Mouse (Mus musculus) C2C12 (cell line): ENCODE data around the gene Spi1.

ENCODE experiments used
- CEBPB ChIP-seq: IDR thresholded peaks from one replicate; pipeline ENCODE4 v1.6.1; 2011; ENCODE audit warnings: low read depth, mild to moderate bottlenecking, control low read depth, moderate library complexity
- CTCF ChIP-seq: IDR thresholded peaks from one replicate; pipeline ENCODE4 v1.5.1; 2011; ENCODE audit not compliant: control insufficient read depth, insufficient read depth, insufficient read length
- FOSL1 ChIP-seq: IDR thresholded peaks from one replicate; pipeline ENCODE4 v1.8.0; 2011; ENCODE audit warnings: mild to moderate bottlenecking, low read length; ENCODE audit not compliant: poor library complexity, insufficient read depth, severe bottlenecking
- MAX ChIP-seq: IDR thresholded peaks from one replicate; pipeline ENCODE4 v1.6.1; 2011; ENCODE audit warnings: mild to moderate bottlenecking, control low read depth
- MYOD1 ChIP-seq: IDR thresholded peaks from one replicate; pipeline ENCODE4 v1.6.1; 2011; ENCODE audit warnings: low read depth; ENCODE audit not compliant: control insufficient read depth, insufficient read length
- MYOG ChIP-seq: IDR thresholded peaks from one replicate; pipeline ENCODE4 v1.6.1; 2011; ENCODE audit not compliant: control insufficient read depth, insufficient read length; ENCODE audit errors: extremely low read depth
- USF1 ChIP-seq: IDR thresholded peaks from one replicate; pipeline ENCODE4 v1.6.1; 2011; ENCODE audit warnings: low read depth, mild to moderate bottlenecking, control low read depth, moderate library complexity

GRCm38 (mm10) chr2:91060544-91061355, 21.4 kb upstream of the Spi1 start:
- TF ChIP-seq MAX (no peak), CTCF (peak; percentile 48), MYOD1 (peak; percentile 18), MYOG (no peak), FOSL1 (no peak), USF1 (no peak), CEBPB (no peak)
